Mouse (Mus musculus): ENCODE data around the gene Wbp2nl.
A peak's percentile ranks its signal among the peaks of the same experiment; 100 is the strongest.
"Not testable (repeated sequence)": the region's sequence is repeated elsewhere in the genome, so short reads cannot be mapped to it uniquely, and the experiment has no call there.

Wbp2nl gene

DNA sequence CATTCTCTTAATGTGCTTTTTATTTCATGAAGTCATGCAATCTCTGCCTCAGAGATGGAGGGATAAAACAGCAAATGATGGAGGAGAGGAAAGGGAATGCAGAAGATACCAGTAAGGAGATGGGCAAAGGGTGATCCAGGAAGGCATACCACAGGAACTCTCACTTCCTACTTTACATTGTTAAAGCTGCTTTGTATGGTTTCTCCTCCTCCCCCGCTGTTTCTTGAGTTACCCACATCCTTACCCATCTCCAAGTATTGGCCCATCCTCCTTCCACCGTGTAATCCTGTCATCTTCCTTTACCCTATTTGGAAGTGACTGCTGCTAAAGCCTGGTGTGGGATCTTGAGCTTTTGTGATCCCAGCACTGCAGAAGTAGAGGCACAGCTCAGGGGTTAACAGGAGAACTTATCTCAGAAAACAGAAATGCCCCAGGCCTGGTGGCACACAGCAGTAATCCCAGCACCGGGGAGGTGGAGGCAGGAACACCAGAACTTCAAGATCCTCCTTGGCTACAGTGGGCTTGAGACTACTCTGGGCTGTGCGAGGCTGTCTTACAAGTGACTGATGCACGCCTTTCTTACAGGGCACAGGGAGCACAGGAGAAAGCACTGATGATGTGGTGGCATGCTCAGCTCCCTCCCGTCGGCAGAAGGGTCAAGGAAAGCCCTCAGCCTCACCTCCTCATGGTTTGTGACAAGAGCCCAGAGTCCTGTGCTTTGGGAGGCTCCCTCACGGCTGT lies 49.7 kb downstream of the Wbp2nl start:
- DNase-seq (ENCODE audit: low spot score in 2 of 2) = no peak

DNA sequence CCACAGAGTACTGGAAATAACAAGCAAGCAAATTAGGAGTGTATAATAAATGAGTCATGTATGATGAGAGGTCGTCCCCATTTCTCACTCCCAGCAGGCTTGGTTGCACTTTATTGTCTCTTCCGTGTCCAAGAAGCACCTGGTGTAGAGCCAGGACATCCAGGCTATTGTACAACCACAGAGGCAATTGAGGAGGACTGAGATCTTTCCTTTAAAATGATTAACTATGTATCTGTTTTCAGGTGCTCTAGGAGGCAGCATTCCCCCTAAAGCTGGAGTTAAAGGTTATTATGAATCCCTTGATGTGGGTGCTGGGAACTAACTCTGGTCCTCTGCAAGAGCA lies 50.2 kb downstream of the Wbp2nl start:
- DNase-seq (ENCODE audit: low spot score in 2 of 2) = no peak

DNA sequence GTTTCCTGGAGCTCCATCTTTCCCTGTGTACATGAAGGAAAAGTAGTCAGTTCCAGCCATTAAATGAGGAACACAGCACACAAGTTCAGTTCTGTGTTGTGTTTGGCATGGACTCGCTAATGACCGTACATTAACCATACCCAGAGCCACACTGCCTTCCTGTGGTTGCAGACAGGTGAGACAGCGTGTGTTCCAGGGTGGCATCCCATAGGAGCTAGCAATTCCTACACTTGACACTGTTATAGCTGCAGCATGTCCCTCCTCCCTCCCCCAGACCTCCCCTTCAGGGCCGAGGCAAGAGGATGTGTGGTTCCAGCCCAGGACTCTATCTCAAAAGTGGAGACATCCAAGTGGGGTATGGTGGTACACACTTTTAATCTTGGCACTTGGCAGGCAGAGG lies 51.6 kb downstream of the Wbp2nl start:
- no peak for DNase-seq (ENCODE audit: low spot score in 2 of 2)

DNA sequence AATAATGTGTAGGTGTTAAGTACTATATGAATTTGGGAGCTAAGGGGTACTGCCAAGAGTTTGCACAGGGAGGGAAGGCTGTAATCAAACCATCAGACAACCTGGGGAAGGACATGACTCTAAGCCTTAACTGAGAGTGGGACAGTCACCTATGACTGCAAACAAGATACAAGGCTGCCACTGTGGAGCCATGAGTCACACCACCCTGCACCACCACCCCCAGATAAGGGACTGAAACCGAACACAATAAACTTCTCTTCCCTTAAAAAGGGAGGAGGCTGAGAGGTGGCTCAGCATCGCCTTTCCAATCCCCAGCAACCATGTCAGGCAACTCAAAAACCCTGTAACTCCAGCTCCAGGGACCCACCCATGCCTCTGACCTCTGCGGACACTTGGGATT lies 52.7 kb downstream of the Wbp2nl start:
- no peak for DNase-seq (ENCODE audit: low spot score in 2 of 2)

DNA sequence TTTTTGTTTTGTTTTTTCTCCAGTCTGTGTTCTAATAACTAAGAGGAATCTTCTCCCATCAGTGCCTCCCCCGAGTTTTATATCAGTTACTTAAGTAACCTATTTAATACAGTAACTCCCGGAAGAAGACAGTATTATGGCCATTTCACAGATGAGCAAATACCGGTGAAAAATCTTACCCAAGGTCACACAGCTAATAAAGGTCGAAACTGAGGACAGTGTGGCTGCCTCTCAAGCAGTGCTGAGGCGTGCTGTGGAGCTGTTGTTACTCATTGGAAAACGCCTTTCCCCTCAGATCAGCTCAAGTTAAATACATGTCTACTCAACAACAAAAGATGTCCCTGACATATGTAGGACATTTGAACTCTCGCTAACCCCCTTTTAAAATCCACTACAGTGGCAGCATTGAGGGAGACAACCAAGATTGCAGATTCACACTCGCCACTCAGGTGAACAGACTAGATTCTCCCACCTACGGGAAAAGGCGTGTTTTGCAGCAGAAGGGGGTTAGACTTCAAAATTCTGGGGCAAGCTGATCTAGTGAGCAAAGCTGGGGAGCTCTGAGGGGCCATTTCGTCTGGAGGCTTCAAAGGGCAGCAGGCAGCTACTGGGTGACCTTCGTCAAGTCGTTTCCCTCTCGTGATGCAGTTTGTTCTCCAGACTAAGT lies 54.5 kb downstream of the Wbp2nl start:
- no peak for DNase-seq (ENCODE audit: low spot score in 2 of 2)

DNA sequence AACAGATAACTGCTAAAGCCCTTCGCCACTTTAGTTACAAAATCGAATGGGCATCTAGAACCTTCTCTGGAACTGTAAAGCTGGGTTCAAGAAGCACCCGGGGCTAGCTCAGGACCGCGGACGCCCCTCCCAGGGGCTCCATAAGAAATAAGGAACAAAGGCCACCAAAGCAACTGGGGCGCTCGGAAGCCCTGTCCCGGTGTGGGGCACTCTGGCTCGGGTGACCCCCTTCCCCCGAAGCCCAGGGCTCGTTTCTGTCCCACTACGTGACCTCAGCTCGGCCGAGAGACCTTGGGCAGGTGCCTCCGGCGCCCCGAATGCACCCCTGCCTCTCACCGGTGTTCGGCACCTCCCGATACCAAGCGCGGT lies 55.0 kb downstream of the Wbp2nl start:
- DNase-seq (ENCODE audit: low spot score in 2 of 2) = no peak

DNA sequence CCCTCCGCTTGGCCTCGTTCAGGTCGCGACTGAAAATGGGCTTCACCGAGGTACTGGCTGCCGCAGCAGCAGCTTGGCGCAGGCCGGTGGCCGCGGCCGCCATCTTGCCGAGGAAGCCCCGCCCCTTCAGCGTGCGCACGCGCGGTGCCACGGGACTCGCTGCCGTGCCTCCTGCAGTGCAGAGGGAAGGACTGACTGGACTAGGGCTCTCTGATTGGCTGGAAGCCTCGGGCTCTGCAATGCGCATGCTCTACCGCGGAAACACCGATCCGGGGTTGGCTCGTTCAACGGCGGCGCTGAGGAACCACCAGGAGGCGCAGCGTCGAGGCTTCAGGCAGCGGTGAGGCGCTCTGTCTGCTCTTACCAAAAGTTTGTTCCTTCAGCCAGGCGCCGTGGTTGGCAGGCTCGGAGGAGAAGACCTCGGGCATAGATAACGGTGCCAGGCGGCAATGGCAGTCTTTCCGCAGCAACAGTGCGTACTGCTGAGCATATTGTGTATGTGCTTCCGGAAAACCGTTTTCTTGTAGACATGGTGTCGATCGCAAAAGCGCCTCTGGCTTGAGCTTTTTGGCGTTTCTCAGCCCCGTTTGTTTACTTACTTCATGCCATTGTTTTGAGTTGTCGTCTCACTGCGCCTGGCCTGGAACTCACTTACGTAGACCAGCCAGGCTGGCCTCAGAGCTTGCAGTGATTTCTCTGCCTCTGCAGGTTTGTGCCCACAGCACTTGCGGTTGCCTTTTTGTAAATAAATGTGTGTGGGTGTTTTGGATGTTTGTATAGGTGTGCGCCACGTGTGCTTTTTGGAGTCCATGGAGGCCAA lies 55.6 kb downstream of the Wbp2nl start, which contains the start of gene Ndufa6:
TSS of gene Ndufa6 (minus strand) at position 197 of the 820 bp plus-strand sequence.
- DNase-seq (ENCODE audit: low spot score in 2 of 2) = peak; percentile 96 to 97

DNA sequence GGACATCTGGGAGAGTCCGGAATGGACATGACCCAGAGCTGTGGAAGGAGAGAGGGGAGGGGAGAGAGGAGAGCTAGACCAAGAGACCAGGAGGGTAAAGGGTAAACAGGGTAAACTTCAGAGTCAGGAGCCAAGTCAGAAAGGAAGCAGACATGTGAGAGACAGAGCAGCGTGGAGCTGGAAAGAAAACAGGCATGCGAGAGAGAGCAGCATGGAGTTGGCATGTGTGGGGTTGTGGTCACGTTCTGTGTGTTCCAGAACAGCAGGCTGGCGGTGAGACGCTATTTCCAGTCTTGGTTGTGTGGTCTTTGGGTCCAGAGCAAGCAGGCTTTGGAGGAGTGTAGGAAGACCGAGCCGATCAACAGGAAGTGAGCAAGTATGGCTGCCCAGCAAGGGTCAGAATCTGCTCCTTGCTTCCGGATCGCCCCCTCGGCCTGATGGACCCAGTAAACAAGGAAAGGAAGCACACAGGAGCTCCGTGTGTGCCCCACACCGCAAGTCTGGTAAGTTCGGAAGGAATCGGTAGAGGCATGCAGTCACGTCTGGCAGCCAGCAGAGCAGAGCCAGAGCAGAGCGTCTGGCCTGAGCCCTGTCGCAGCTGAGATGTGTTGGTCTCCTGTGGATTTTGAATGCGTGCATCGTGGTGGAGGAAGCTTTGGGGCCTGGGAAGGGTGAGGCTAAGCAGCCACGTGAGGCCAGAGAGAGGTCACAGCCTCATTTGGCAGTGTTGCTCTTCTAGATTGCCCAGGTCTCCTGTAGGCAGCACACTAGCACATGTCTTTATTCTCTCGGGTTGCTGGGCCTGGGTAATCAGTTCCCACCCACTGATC lies 59.9 kb downstream of the Wbp2nl start:
- no peak for DNase-seq (ENCODE audit: low spot score in 2 of 2)

DNA sequence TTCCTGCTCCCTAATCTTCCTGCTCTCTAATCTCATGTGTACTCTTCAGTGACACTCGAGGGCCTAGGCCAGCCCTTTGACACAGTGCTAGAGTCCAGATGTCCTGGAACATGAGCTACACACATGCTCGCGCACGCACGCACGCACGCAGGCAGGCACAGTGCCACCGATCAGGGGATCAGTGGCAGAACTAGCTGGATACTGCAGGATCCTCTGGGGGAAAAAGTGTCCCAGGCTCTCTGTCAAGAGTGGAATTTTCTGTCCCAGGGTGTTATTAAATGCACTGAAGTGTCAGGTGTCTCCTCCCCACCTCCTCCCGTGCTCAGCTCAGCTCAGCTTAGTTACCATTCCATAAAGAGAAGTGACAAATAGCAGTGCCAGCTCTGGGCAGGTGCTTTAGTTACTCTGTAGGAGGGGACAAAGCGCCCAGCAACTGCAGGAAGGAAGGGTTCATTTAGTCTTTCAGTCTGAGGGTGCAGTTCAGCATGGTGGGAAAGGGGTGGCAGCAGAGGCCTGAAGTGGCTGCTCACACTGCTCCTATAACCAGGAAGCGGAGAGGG lies 62.8 kb downstream of the Wbp2nl start:
- no peak for DNase-seq (ENCODE audit: low spot score in 2 of 2)

DNA sequence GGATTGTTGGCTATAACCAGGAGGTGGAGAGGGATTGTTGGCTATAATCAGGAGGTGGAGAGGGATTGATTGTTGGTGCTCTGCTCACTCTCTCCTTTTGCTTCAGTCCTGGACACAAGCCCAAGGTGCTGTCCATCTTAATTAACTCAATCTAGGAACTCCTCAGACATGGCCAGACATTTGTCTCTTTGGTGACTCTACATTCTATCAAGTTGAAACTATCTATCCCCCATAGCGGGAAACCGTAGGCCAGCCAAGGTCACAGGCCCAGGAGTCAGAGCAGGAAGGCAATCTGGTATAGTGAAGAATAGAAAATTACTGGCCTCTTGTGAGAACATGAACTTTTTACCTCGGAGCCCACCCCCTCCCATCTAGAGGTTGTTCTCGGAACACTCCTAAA lies 63.5 kb downstream of the Wbp2nl start:
- no peak for DNase-seq (ENCODE audit: low spot score in 2 of 2)

DNA sequence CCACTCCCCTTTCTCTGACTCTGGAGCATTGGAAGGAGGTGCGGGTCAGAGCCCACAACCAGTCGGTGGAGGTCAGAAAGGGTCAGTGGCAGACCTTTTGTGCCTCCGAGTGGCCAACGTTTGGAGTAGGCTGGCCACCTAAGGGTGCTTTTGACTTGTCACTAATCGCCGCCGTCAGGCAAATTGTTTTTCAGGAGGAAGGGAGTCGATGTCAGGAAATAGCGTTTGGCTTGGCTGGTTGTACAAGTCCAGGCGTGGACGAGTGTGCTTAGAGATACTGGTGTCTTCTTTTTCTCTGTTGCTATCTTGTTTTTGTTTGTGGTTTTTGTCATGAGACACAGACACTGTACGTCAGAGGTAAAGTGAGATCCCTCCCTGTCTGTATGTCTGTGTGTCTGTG lies 65.0 kb downstream of the Wbp2nl start:
- DNase-seq (ENCODE audit: low spot score in 2 of 2) = not testable (repeated sequence)

Measured in spleen, postnatal 14 days (tissue).